Mouse (Mus musculus) liver, embryonic 14.5 days (tissue): ENCODE measurements around the gene Olfr1308.

Source experiments
- CTCF ChIP-seq: IDR thresholded peaks from 2 replicates; pipeline ENCODE4 v1.5.1; 2016; ENCODE audit warnings: antibody characterized with exemption, low read depth, control low read depth
- EP300 ChIP-seq: IDR thresholded peaks from 2 replicates; pipeline ENCODE4 v1.6.1; 2016; ENCODE audit warnings: antibody characterized with exemption, low read depth

DNA sequence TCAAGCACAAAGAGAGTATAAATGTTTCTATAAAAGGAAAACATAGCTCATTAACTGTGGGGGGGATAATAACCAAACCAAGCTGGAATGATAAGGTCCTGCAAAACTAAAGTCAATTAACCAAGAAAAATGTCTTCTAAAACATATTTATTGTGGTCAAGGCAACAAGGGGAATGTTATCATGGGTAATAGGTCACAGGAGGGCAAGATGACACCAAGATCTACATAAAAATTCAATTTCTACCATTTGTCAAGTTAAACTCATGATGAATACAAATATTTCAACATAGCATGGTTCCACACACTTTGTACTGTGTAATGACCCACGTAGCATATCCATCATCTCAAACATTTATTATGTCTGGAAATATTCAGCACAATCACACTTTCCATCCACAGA lies 25.4 kb upstream of the Olfr1308 start, which contains the start of gene Olfr1309:
- TF ChIP-seq CTCF, result no peak
- no peak for TF ChIP-seq EP300
